Mouse (Mus musculus) gastrocnemius, adult 2 months (tissue): ENCODE results near the gene Mapk12. TPM values are rescaled to one million over a fixed set of nuclear protein-coding genes. Genes with fewer than 3 reads are reported as not detected.
A peak's percentile ranks its signal among the peaks of the same experiment; 100 is the strongest.

Experiments used
- DNase-seq: peaks from one replicate; pipeline ENCODE4 v3.0.0; 2022
- H3K27ac ChIP-seq: fragments of 200-600 bp; 2 replicates; pipeline ENCODE4 v1.8.1; 2022; ENCODE audit warnings: mild to moderate bottlenecking
- H3K4me3 ChIP-seq: fragments of 200-600 bp; 2 replicates; pipeline ENCODE4 v1.8.1; 2022; ENCODE audit warnings: mild to moderate bottlenecking, moderate library complexity
- CTCF ChIP-seq: fragments of 200-600 bp; IDR thresholded peaks from 2 replicates; pipeline ENCODE4 v1.8.1; 2022; ENCODE audit warnings: antibody characterized with exemption, mild to moderate bottlenecking, moderate library complexity
- intact Hi-C: fragments of 180-260 bp; cut with DNase I; formaldehyde crosslinking; loops from one replicate; pipeline ENCODE4 v1.15.1; 2025
- total RNA-seq, 2 experiments: library from RNA; stranded (reverse); gene quantifications; 2 replicates each; pipeline ENCODE4 v1.2.3; 2021

The Mapk12 gene
- total RNA-seq, 2 experiments from 2014 or later = 128 TPM

- Histone ChIP-seq H3K4me3 (peak overlapping the region; percentile 86), H3K27ac (peak overlapping the region; percentile 86)
- DNase-seq = no peak
- intact Hi-C loops = no loop called here
- no peak for TF ChIP-seq CTCF
These were observed 37.2 kb upstream of the Mapk12 start for GRCm38 (mm10) chr15:89177576-89178259.

GRCm38 (mm10) chr15:89177121-89177520 is 36.6 kb upstream of the Mapk12 start:
- TF ChIP-seq CTCF = no peak
- DNase-seq = peak; percentile 71
- peak overlapping the region; percentile 21 for H3K4me3 ChIP-seq
- intact Hi-C loops = no loop called here
- peak overlapping the region; percentile 86 for H3K27ac ChIP-seq

DNA sequence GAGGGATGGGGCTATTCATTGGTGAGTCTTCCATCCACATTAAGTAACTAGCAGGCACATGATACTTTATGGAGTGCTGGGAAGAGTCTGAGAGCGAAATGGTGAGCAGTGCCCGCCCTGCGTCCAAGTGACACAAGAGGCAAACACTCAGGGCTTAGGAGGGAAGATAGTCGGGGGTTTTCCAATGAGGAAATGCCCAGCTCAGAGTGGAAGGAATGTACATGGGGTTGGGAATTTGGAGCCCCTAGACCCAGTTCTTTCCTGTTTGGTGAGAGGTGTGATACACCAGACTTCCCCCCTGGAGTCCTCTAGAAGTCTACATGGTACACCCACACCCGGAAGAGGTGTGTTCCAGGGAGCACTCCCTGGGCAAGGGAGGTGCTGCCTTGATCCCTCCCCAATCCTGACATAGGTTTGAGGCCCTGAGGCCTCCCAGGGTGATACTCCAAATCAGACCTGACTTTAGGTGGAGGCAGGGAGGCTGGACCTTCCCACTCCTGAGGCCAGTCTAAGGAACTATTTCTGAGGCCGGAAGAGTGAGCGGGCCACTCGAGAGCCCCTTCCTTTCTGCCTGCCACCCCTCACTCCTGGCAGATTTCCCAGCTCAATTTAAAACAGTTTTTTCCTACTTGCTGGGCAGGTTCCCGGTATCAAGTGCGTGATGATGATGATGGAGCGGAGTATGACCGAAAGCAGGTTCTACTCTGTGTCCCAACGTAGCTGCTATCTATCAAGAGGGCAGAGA is 35.1 kb upstream of the Mapk12 start:
- Histone ChIP-seq H3K27ac (no peak overlapping the region), H3K4me3 (no peak overlapping the region)
- no peak for TF ChIP-seq CTCF
- intact Hi-C loops = no loop called here
- no peak for DNase-seq

- intact Hi-C loops = no loop called here
- no peak overlapping the region for H3K27ac ChIP-seq
- no peak overlapping the region for H3K4me3 ChIP-seq
- no peak for DNase-seq
- TF ChIP-seq CTCF = no peak
These were observed 34.4 kb upstream of the Mapk12 start for GRCm38 (mm10) chr15:89174889-89175339.

GRCm38 (mm10) chr15:89173906-89174214 is 33.4 kb upstream of the Mapk12 start:
- peak; percentile 77 for DNase-seq
- no peak for TF ChIP-seq CTCF
- H3K27ac ChIP-seq = peak overlapping the region; percentile 80
- intact Hi-C loops = no loop called here
- peak overlapping the region; percentile 87 for H3K4me3 ChIP-seq

DNA sequence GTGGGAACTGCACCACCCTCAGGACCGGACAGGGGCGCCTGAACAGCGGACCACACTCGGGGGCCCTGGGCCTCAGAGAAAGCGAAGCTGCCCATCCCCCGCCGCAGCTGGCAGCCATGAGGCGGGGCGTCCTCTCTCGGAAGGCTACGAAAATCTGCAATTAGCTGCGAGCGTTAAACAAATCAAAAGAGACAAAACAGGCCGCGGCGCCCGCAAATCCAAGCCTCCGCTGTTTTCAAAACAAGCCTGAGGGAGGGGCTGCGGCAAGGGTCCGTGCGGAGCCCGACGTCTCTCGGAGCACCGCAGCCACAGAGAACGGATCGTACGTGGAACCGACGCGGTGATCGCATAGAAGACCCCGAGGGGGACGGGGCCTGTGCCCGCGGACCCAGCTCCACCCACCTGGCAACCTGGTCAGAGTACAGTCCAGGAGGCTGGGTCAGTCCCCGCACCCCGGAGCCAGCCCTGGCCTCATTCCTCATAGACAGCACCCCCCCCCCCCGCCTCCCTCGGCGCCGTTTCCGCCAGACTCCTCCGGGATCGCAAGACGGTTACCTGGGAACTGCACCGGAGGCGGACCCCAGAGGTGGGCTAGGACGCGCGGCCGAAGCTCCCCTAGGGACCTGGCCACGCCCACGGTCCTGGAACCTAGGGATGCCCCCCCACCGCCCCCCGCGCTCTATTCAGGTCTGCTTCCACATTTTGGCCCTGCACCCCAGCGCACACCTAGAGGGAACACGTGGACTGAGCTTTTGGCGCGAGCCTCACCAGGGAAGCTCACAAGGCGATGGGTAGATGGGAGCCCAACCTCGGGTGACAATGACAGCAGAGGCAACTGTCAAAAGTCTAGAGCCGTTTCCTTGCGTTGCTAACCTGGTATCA is 32.8 kb upstream of the Mapk12 start:
- Histone ChIP-seq H3K4me3 (peak overlapping the region; percentile 87), H3K27ac (peak overlapping the region; percentile 80)
- no peak for TF ChIP-seq CTCF
- peak; percentile 54 for DNase-seq
- intact Hi-C loops = no loop called here

DNA sequence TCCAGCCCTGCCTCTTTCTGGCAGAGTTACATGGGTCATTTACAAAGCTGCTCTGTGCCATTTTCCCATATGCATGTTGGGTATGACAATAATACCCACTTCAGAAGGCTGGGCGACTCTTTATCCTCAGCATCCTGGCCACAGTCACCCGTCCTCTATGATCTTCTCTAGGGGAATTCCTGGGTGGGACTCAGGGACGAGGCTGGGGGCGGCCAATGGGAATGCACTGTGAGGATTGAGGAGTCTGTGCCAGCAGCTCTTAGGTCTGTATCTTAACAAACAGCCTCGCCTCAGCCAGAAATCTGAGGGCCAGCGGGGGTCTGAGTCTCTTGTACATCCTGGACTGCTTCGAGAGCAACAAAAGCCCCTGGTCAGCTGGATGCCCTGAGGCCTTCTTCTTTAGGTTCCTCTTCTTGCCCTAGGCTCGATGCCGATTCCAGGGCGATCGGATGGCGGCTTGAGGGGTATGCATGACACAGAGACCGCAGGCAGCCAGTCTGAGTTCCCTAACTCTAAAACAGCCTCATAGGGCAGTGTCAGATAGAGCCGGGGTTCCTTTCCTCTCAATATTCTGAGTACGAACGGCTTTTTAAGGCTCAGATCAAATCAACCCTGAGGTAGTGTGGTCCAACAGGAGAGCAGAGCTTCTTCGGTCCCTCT is 31.9 kb upstream of the Mapk12 start:
- Histone ChIP-seq H3K27ac (peak overlapping the region; percentile 80), H3K4me3 (peak overlapping the region; percentile 87)
- intact Hi-C loops = no loop called here
- no peak for TF ChIP-seq CTCF
- DNase-seq = no peak

- no peak for TF ChIP-seq CTCF
- DNase-seq = no peak
- Histone ChIP-seq H3K4me3 (no peak overlapping the region), H3K27ac (no peak overlapping the region)
- intact Hi-C loops = no loop called here
These were observed 31.1 kb upstream of the Mapk12 start for GRCm38 (mm10) chr15:89171526-89172051.

DNA sequence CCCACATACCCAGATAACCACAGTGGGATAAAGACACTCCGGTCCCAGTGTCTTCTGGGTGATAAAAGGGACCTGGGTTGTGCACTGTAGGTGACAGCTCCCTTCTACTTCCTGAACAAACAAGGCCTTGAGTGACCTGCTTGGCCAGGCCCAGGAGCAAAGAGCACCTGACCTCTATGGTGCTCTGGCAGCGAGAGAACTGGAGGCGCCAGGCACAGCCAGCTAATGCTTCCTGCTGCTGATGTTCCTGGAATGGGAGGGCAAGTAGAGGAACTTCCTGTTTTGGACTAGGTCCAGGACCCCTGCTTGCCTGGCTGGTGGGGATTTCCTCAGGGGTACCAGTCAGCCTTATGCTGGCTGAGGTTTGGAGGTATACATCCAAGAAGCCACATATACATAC is 29.6 kb upstream of the Mapk12 start:
- intact Hi-C loops = no loop called here
- TF ChIP-seq CTCF = no peak
- no peak for DNase-seq
- Histone ChIP-seq H3K4me3 (peak overlapping the region; percentile 42; the same call in 1 of the 2 replicates), H3K27ac (peak overlapping the region; percentile 72)

DNA sequence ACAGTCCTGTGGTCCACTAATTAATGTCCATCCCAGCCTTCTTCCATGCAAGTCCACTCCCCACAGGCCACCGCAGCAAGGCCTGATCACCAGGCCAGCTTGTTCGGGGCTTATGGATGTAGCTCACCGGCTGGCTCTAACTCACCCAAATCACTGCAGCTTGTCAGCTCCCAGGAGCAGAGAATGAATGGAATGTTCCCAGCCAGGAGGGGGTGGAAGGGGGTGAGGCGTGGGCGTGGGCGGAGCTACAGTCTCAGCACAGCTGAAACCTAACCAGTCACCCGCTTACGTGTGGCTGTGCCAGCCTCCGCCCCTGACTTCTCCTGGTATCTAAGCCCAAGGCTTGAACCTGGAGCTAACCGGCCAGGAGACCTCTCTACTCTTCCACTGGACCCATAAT is 28.9 kb upstream of the Mapk12 start:
- DNase-seq = peak; percentile 85
- H3K4me3 ChIP-seq = peak overlapping the region; percentile 42
- intact Hi-C loops = no loop called here
- peak overlapping the region; percentile 72 for H3K27ac ChIP-seq
- TF ChIP-seq CTCF = no peak

DNA sequence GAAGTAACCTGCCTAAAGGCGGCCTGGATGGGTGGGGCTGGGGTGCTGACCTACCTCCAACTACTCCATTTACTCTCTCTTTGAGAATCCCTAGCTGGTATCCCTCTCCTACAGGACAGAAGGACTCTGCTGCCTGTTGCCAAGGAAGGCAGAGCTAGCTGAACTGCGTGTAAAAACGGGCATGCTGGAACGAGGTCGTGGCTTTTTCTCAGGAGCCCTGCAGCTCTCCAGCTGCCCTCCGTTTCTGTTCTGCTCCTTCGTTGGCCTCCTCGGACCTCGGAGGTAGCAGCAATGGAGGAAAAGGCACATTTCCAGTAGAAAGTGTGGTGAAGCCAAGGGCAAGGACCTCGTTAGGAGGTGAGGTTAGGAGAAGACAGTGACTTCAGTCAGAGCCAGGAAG is 28.4 kb upstream of the Mapk12 start:
- no peak for DNase-seq
- Histone ChIP-seq H3K4me3 (peak overlapping the region; percentile 42), H3K27ac (peak overlapping the region; percentile 72)
- TF ChIP-seq CTCF = no peak
- intact Hi-C loops = no loop called here

GRCm38 (mm10) chr15:89165478-89165877 is 25.0 kb upstream of the Mapk12 start:
- intact Hi-C loops = no loop called here
- Histone ChIP-seq H3K27ac (no peak overlapping the region), H3K4me3 (no peak overlapping the region)
- no peak for TF ChIP-seq CTCF
- no peak for DNase-seq
